Mouse (Mus musculus) kidney, postnatal 0 days (tissue): ENCODE measurements around the gene Slc12a9. TPM values are rescaled to one million over a fixed set of nuclear protein-coding genes. Genes with fewer than 3 reads are reported as not detected.

ENCODE experiments used
- ATAC-seq: fragments of 200-750 bp; cut with Nextera tagmentation; replicated peaks from 2 replicates; pipeline ENCODE4 v1.8.0; 2017; ENCODE audit warnings: low read depth, moderate number of reproducible peaks, moderate TSS enrichment, moderate library complexity; ENCODE audit not compliant: low FRiP score
- DNase-seq: peaks from one replicate; pipeline ENCODE4 v3.0.0-alpha.2; 2016; ENCODE audit warnings: low spot score
- H3K27ac ChIP-seq: fragments of 300-500 bp; sonication (generic); 2 replicates; pipeline ENCODE4 v1.5.1; 2014; ENCODE audit warnings: mild to moderate bottlenecking
- H3K27me3 ChIP-seq: fragments of 300-500 bp; sonication (generic); 2 replicates; pipeline ENCODE4 v1.6.1; 2014; ENCODE audit warnings: low read length, mixed read lengths; ENCODE audit not compliant: insufficient read depth
- H3K36me3 ChIP-seq: fragments of 300-500 bp; sonication (generic); 2 replicates; pipeline ENCODE4 v1.6.1; 2014; ENCODE audit warnings: low read length, mixed read lengths; ENCODE audit not compliant: insufficient read depth
- H3K4me1 ChIP-seq: fragments of 300-500 bp; sonication (generic); replicated peaks from 2 replicates; pipeline ENCODE4 v1.6.1; 2014; ENCODE audit warnings: antibody characterized with exemption, low read length, mixed read lengths; ENCODE audit not compliant: insufficient read depth
- H3K4me2 ChIP-seq: fragments of 300-500 bp; sonication (generic); 2 replicates; pipeline ENCODE4 v1.6.1; 2014; ENCODE audit warnings: mild to moderate bottlenecking, low read length, moderate library complexity, mixed read lengths
- H3K4me3 ChIP-seq: fragments of 300-500 bp; sonication (generic); replicated peaks from 2 replicates; pipeline ENCODE4 v1.5.1; 2014; ENCODE audit warnings: low read depth, low read length
- H3K9ac ChIP-seq: fragments of 300-500 bp; sonication (generic); 2 replicates; pipeline ENCODE4 v1.6.1; 2014; ENCODE audit warnings: low read depth, low read length
- H3K9me3 ChIP-seq: fragments of 300-500 bp; sonication (generic); replicated peaks from 2 replicates; pipeline ENCODE4 v1.6.1; 2016; ENCODE audit warnings: low read length, inconsistent platforms, mixed read lengths
- CTCF ChIP-seq: IDR thresholded peaks from 2 replicates; pipeline ENCODE4 v1.5.1; 2016; ENCODE audit warnings: antibody characterized with exemption, low read depth, mild to moderate bottlenecking, moderate library complexity
- WGBS: fragments of 180-500 bp; shearing (Covaris S2); extraction: QIAGEN DNeasy Blood & Tissue Kit; methylation state at CpG from one replicate; pipeline ENCODE4 v1.1.7; 2014; 5-methylcytosine and 5-hydroxymethylcytosine counted together
- polyA plus RNA-seq: library from polyadenylated mRNA; unstranded; fragments of >200 nt; fragmentation: Nextera tagmentation; extraction: Ambion mirVana; gene quantifications from 2 replicates; pipeline ENCODE4 v1.2.1, GENCODE M21; 2015

Slc12a9 gene
- polyA plus RNA-seq, 1 experiment from 2014 or later = 11.8 TPM

DNA sequence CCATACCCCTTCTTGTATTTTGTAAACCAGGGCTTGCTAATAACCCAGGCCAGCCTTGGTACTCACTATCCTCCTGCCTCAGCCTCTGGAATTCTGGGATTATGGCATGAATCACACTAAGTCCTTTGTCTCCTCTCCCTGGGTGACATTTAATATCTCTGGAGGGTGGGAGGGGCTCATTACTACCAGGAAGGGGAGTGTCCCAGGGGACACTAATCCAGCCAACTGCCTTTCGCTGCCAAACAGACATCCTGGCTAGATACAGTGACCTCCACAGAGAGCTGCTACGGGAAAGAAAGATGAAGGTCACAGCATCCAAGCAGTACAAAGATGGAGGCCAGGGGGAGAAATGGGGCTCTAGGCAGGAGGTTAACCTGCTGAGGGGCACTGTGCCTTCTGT is 42.2 kb upstream of the Slc12a9 start:
- TF ChIP-seq CTCF = no peak
- WGBS = 19% methylated on average over 2 of the region's 2 CpGs
- Histone ChIP-seq H3K36me3 (peaks cover 37% of the 10 kb centered on the region), H3K4me1 (no peaks in the 10 kb centered on the region; the same call in 1 of the 2 replicates), H3K27ac (peak overlapping the region; percentile 66), H3K9me3 (no peaks in the 10 kb centered on the region), H3K9ac (no peak overlapping the region), H3K4me2 (no peak overlapping the region), H3K27me3 (no peaks in the 10 kb centered on the region), H3K4me3 (no peak overlapping the region)
- DNase-seq (peak; percentile 59), ATAC-seq (0 out of 2 replicates have a peak, but pooled peaks have one; percentile 8)

GRCm38 (mm10) chr5:137374521-137375080 is 41.2 kb upstream of the Slc12a9 start:
- H3K36me3 ChIP-seq = peaks cover 47% of the 10 kb centered on the region
- no peak overlapping the region for H3K27ac ChIP-seq
- no peaks in the 10 kb centered on the region for H3K9me3 ChIP-seq
- no peaks in the 10 kb centered on the region for H3K27me3 ChIP-seq
- no peak overlapping the region for H3K4me2 ChIP-seq
- no peak overlapping the region for H3K4me3 ChIP-seq
- WGBS = 88% methylated on average over 4 of the region's 4 CpGs
- ATAC-seq (no peak), DNase-seq (no peak)
- H3K9ac ChIP-seq = no peak overlapping the region
- no peaks in the 10 kb centered on the region; the same call in 1 of the 2 replicates for H3K4me1 ChIP-seq
- TF ChIP-seq CTCF = no peak

DNA sequence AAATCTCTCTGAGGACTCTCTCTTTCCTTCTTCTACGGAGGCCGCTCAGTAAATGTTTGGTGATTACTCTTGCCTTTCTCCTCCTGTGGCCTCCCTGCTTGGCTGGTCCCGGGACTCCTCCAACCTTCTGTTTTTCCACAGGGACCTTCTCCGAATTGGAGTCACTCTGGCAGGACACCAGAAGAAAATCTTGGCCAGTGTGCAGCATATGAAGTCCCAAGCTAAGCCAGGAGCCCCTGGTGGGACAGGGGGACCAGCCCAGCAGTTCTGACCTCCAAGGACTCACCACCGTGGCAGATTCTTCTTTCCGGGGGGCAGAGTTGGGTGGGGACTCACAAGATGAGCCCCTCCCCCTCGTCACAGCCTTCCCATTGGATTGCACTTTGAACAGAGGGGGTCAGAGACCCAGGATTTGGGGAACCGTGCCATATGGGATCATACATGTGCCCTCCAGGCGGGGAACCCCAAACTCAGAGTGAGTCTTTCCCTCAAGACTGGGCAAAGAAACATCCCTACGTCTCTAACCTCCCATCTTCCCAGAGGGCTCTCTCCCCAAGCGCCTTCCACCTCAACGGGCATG is 40.1 kb upstream of the Slc12a9 start:
- WGBS = 74% methylated on average over 12 of the region's 12 CpGs
- DNase-seq = no peak
- H3K4me2 ChIP-seq = no peak overlapping the region

DNA sequence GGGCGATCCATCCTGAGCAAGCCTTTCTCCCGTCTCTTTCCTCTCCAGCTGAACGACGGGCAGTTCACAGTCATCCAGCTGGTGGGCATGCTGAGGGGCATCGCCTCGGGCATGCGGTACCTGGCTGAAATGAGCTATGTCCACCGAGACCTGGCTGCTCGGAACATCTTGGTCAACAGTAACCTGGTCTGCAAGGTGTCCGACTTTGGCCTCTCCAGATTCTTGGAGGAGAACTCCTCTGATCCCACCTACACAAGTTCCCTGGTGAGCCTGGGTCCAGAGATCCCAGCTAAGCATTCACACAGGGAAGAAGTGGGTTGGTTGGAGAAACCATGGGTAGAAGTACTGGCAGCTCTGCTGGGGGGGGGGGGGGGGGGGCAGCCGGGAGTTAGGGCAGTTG is 36.3 kb upstream of the Slc12a9 start:
- 92% methylated on average over 11 of the region's 11 CpGs for WGBS
- Histone ChIP-seq H3K36me3 (peaks cover 89% of the 10 kb centered on the region), H3K27ac (no peak overlapping the region), H3K9me3 (no peaks in the 10 kb centered on the region), H3K4me3 (no peak overlapping the region), H3K4me2 (no peak overlapping the region), H3K27me3 (no peaks in the 10 kb centered on the region), H3K4me1 (no peaks in the 10 kb centered on the region), H3K9ac (no peak overlapping the region)
- no peak for TF ChIP-seq CTCF
- no peak for ATAC-seq
- no peak for DNase-seq

More for the DNA sequence above, 40.1 kb upstream of the Slc12a9 start:
- no peak overlapping the region for H3K9ac ChIP-seq
- TF ChIP-seq CTCF = no peak
- peaks cover 58% of the 10 kb centered on the region for H3K36me3 ChIP-seq
- no peak for ATAC-seq
- no peaks in the 10 kb centered on the region; the same call in 1 of the 2 replicates for H3K4me1 ChIP-seq
- no peaks in the 10 kb centered on the region for H3K27me3 ChIP-seq
- no peak overlapping the region for H3K4me3 ChIP-seq
- 0 out of 2 replicates have a peak overlapping the region, but pooled peaks have one; percentile 5 for H3K27ac ChIP-seq
- no peaks in the 10 kb centered on the region for H3K9me3 ChIP-seq

DNA sequence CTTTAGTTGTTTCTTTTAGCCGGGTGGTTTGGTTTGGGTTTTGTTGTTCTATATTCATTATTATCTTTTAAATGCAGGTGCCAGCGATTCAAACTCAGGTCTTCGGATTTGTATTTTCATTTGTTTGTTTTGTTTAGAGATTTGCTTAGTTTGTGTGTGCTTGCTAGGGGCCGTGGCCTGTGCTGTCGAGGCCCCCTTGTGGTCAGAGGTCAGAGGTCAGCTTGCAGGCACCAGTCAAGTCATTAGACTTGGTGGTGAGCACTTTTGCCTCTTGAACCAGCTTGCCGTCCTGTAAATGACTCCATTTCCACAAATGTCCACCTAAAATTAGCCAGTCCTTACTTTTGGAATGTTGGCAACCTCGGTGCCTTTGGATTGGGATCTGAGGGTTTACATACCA is 25.0 kb upstream of the Slc12a9 start:
- Histone ChIP-seq H3K9ac (no peak overlapping the region), H3K27ac (no peak overlapping the region), H3K36me3 (peaks cover 88% of the 10 kb centered on the region), H3K4me3 (no peak overlapping the region), H3K4me2 (no peak overlapping the region), H3K9me3 (no peaks in the 10 kb centered on the region), H3K27me3 (no peaks in the 10 kb centered on the region), H3K4me1 (no peaks in the 10 kb centered on the region)
- 41% methylated on average over 7 of the region's 7 CpGs for WGBS
- peak; percentile 12; the same call in 1 of the 2 replicates for TF ChIP-seq CTCF
- no peak for DNase-seq
- no peak for ATAC-seq

- TF ChIP-seq CTCF = no peak
- Histone ChIP-seq H3K4me2 (peak overlapping the region; percentile 35), H3K9me3 (no peaks in the 10 kb centered on the region), H3K4me1 (peaks cover 16% of the 10 kb centered on the region; the same call in 1 of the 2 replicates), H3K9ac (0 out of 2 replicates have a peak overlapping the region, but pooled peaks have one; percentile 13), H3K4me3 (no peak overlapping the region), H3K27ac (no peak overlapping the region), H3K36me3 (peaks cover 47% of the 10 kb centered on the region), H3K27me3 (no peaks in the 10 kb centered on the region)
- DNase-seq (no peak), ATAC-seq (no peak)
- 74% methylated on average over 17 of the region's 17 CpGs for WGBS
Measured at GRCm38 (mm10) chr5:137354091-137354490, 20.7 kb upstream of the Slc12a9 start.
